Mouse (Mus musculus) ovary, postnatal 14 days (tissue): ENCODE measurements around the gene Nsun6.

Experiments
- DNase-seq: peaks from one replicate; pipeline ENCODE4 v3.0.0; 2022; ENCODE audit warnings: low spot score

Gene Nsun6

GRCm38 (mm10) chr2:15054945-15055637, at the start of gene Nsun6:
Gene Nsun6 (minus strand): TSS chr2:15055069.
- peak; percentile 94 for DNase-seq

- DNase-seq, result no peak
Observed at GRCm38 (mm10) chr2:15104386-15104785, 49.5 kb upstream of the Nsun6 start.

- no peak for DNase-seq
Observed at GRCm38 (mm10) chr2:15096514-15097090, 41.7 kb upstream of the Nsun6 start.

GRCm38 (mm10) chr2:15087308-15087707, 32.4 kb upstream of the Nsun6 start:
- no peak for DNase-seq

GRCm38 (mm10) chr2:15083702-15084101, 28.8 kb upstream of the Nsun6 start:
- no peak for DNase-seq

- DNase-seq, result no peak
Observed at GRCm38 (mm10) chr2:15067091-15067490, 12.2 kb upstream of the Nsun6 start.

- DNase-seq, result no peak
Observed at GRCm38 (mm10) chr2:15065447-15065846, 10.6 kb upstream of the Nsun6 start.

- DNase-seq, result no peak
Observed at GRCm38 (mm10) chr2:15064380-15065269, 9.8 kb upstream of the Nsun6 start.

- DNase-seq, result no peak
Observed at GRCm38 (mm10) chr2:15063815-15064214, 8.9 kb upstream of the Nsun6 start.

- no peak for DNase-seq
Observed at GRCm38 (mm10) chr2:15060856-15061255, 6.0 kb upstream of the Nsun6 start.

- no peak for DNase-seq
Observed at GRCm38 (mm10) chr2:15058227-15058626, 3.4 kb upstream of the Nsun6 start.

GRCm38 (mm10) chr2:15055741-15056151, 877 bp upstream of the Nsun6 start:
- DNase-seq, result no peak

- no peak for DNase-seq
Observed at GRCm38 (mm10) chr2:15054496-15054895, 373 bp downstream of the Nsun6 start.

GRCm38 (mm10) chr2:15049117-15049873, 5.6 kb downstream of the Nsun6 start, which contains the start of gene Arl5b:
Gene Arl5b (plus strand): TSS chr2:15049395.
- peak; percentile 90 for DNase-seq

GRCm38 (mm10) chr2:15040326-15040725, 14.5 kb downstream of the Nsun6 start:
- DNase-seq, result no peak

GRCm38 (mm10) chr2:15038705-15039104, 16.2 kb downstream of the Nsun6 start:
- no peak for DNase-seq

GRCm38 (mm10) chr2:15027816-15028215, 27.1 kb downstream of the Nsun6 start:
- no peak for DNase-seq

GRCm38 (mm10) chr2:15026817-15027216, 28.1 kb downstream of the Nsun6 start:
- no peak for DNase-seq

- DNase-seq, result no peak
Observed at GRCm38 (mm10) chr2:15008072-15008471, 46.8 kb downstream of the Nsun6 start.

- no peak for DNase-seq
Observed at GRCm38 (mm10) chr2:15007531-15007930, 47.3 kb downstream of the Nsun6 start.

GRCm38 (mm10) chr2:14997836-14998235, 57.0 kb downstream of the Nsun6 start:
- no peak for DNase-seq

GRCm38 (mm10) chr2:14996036-14996435, 58.8 kb downstream of the Nsun6 start:
- no peak for DNase-seq
